Mouse (Mus musculus): Measurements from ENCODE around the gene Gm17482. TPM values are rescaled to one million over a fixed set of nuclear protein-coding genes. Genes with fewer than 3 reads are reported as not detected.

Gm17482 gene
- polyA plus RNA-seq, 1 experiment: not detected

- H3K4me1 ChIP-seq (ENCODE audit: control insufficient read depth, insufficient read depth, insufficient read length): no peaks in the 10 kb centered on the region
- H3K36me3 ChIP-seq (ENCODE audit: control insufficient read depth, insufficient read depth, low read length): no peaks in the 10 kb centered on the region
- H3K27ac ChIP-seq (ENCODE audit: insufficient read depth, low read length): no peak overlapping the region
- no peaks in the 10 kb centered on the region for H3K27me3 ChIP-seq (ENCODE audit: control insufficient read depth, insufficient read depth, low read length)
- WGBS: 81% methylated on average over 2 of the region's 2 CpGs
- TF ChIP-seq CTCF (IDR thresholded peaks at IDR 0.05; ENCODE audit: extremely low read depth, insufficient read depth, insufficient read length, insufficient replicate concordance) (no peak), POLR2A (IDR thresholded peaks at IDR 0.05; ENCODE audit: low read depth, low read length) (no peak)
- H3K4me3 ChIP-seq (ENCODE audit: extremely low read depth, insufficient read depth, insufficient read length): no peak overlapping the region
- no peak for DNase-seq (ENCODE audit: low read depth in 1 of 2, low spot score in 2 of 2)
Measured at GRCm38 (mm10) chr6:115244222-115244621, 17.1 kb downstream of the Gm17482 start.

- no peak for DNase-seq (ENCODE audit: low read depth in 1 of 2, low spot score in 2 of 2)
- H3K27me3 ChIP-seq (ENCODE audit: control insufficient read depth, insufficient read depth, low read length): no peaks in the 10 kb centered on the region
- WGBS: 89% methylated on average over 3 of the region's 3 CpGs
- no peaks in the 10 kb centered on the region for H3K4me1 ChIP-seq (ENCODE audit: control insufficient read depth, insufficient read depth, insufficient read length)
- TF ChIP-seq POLR2A (IDR thresholded peaks at IDR 0.05; ENCODE audit: low read depth, low read length) (no peak), CTCF (IDR thresholded peaks at IDR 0.05; ENCODE audit: extremely low read depth, insufficient read depth, insufficient read length, insufficient replicate concordance) (no peak)
- H3K4me3 ChIP-seq (ENCODE audit: extremely low read depth, insufficient read depth, insufficient read length): no peak overlapping the region
- H3K27ac ChIP-seq (ENCODE audit: insufficient read depth, low read length): no peak overlapping the region
- H3K36me3 ChIP-seq (ENCODE audit: control insufficient read depth, insufficient read depth, low read length): no peaks in the 10 kb centered on the region
Measured at GRCm38 (mm10) chr6:115245500-115246058, 18.4 kb downstream of the Gm17482 start.

DNA sequence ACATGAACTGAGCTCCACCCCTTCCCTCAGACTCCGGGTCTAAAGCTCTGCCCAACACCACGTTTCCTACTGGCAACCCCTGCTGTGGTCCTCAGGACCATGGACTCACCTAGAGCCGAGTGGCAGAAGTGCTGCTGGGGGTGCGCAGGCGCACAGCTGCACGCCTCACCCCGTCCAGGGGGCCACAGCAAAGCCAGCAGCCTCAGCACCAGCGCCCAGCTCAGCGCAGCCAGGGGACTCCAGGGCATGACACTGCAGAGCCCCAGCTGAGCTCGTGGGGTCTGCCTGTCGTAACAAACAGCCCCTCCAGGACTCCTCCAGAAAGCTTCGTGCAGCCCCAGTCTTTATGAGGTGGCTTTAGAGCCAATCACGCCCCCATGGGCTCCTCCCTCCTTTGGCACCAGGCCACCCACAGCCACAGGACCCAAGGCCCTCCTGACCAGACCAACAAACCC, 24.4 kb downstream of the Gm17482 start:
- no peaks in the 10 kb centered on the region for H3K36me3 ChIP-seq (ENCODE audit: control insufficient read depth, insufficient read depth, low read length)
- H3K4me1 ChIP-seq (ENCODE audit: control insufficient read depth, insufficient read depth, insufficient read length): no peaks in the 10 kb centered on the region
- TF ChIP-seq POLR2A (IDR thresholded peaks at IDR 0.05; ENCODE audit: low read depth, low read length): no peak
- TF ChIP-seq CTCF (IDR thresholded peaks at IDR 0.05; ENCODE audit: extremely low read depth, insufficient read depth, insufficient read length, insufficient replicate concordance): no peak
- no peaks in the 10 kb centered on the region for H3K27me3 ChIP-seq (ENCODE audit: control insufficient read depth, insufficient read depth, low read length)
- H3K27ac ChIP-seq (ENCODE audit: insufficient read depth, low read length): no peak overlapping the region
- no peak overlapping the region for H3K4me3 ChIP-seq (ENCODE audit: extremely low read depth, insufficient read depth, insufficient read length)
- WGBS: 26% methylated on average over 13 of the region's 13 CpGs
- DNase-seq (ENCODE audit: low read depth in 1 of 2, low spot score in 2 of 2): no peak

DNA sequence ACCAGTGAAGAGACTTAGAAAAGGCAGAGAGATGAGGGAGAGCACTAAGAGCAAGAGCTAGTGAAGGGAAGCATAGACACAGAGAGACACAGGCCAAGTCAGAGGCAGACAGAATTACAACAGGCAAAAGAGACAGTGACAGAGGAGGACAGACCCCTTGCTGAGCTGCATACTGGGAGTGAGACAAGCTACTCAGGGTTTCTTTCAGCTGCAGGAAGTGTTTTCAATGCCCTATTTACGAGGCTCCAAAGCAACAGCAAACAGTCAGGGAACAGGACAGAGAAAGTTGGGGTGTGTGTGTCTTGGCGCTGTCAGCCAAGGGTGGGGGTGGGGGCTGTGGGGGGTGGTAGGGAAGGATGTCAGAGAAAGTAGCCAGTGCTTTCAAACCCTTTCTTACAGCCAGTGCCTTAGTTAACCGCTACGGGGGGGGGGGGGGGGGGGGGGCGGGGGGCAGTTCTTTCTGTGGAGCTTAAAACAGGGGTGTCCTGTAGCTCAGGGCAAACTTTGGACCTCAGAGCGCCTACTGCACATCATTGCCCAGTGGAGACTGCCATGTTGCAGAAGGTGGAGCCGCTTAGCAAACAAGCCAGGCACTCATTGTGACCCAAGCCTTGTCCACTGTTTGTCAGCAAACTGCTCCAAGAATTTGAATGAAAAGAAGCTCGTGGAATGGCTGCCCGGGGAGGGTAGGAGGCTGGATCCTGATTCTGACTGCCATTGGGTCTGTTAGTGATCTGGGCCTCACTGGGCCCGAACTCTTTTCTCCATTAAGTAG, 25.1 kb downstream of the Gm17482 start, which contains the start of gene Timp4:
Gene Timp4 (minus strand): TSS at position 107 of the 775 bp plus-strand sequence.
- no peak within 1 kb of the TSS for H3K4me3 ChIP-seq (ENCODE audit: extremely low read depth, insufficient read depth, insufficient read length)
- WGBS: 74% methylated on average over 7 of the region's 10 CpGs

GRCm38 (mm10) chr6:115255171-115255570, 28.0 kb downstream of the Gm17482 start:
- H3K27ac ChIP-seq (ENCODE audit: insufficient read depth, low read length): no peak overlapping the region
- TF ChIP-seq CTCF (IDR thresholded peaks at IDR 0.05; ENCODE audit: extremely low read depth, insufficient read depth, insufficient read length, insufficient replicate concordance) (no peak), POLR2A (IDR thresholded peaks at IDR 0.05; ENCODE audit: low read depth, low read length) (no peak)
- no peaks in the 10 kb centered on the region for H3K36me3 ChIP-seq (ENCODE audit: control insufficient read depth, insufficient read depth, low read length)
- no peaks in the 10 kb centered on the region for H3K27me3 ChIP-seq (ENCODE audit: control insufficient read depth, insufficient read depth, low read length)
- WGBS: 84% methylated on average over 3 of the region's 3 CpGs
- H3K4me1 ChIP-seq (ENCODE audit: control insufficient read depth, insufficient read depth, insufficient read length): no peaks in the 10 kb centered on the region
- H3K4me3 ChIP-seq (ENCODE audit: extremely low read depth, insufficient read depth, insufficient read length): no peak overlapping the region
- DNase-seq (ENCODE audit: low read depth in 1 of 2, low spot score in 2 of 2): no peak

More for the DNA sequence above, 25.1 kb downstream of the Gm17482 start, which contains the start of gene Timp4:
- no peak for DNase-seq (ENCODE audit: low read depth in 1 of 2, low spot score in 2 of 2)
- Histone ChIP-seq H3K27ac (ENCODE audit: insufficient read depth, low read length) (no peak within 1 kb of the TSS), H3K36me3 (ENCODE audit: control insufficient read depth, insufficient read depth, low read length) (no peaks in the 10 kb centered on the region), H3K27me3 (ENCODE audit: control insufficient read depth, insufficient read depth, low read length) (no peaks in the 10 kb centered on the region), H3K4me1 (ENCODE audit: control insufficient read depth, insufficient read depth, insufficient read length) (no peaks in the 10 kb centered on the region)
- no peak for TF ChIP-seq CTCF (IDR thresholded peaks at IDR 0.05; ENCODE audit: extremely low read depth, insufficient read depth, insufficient read length, insufficient replicate concordance)

GRCm38 (mm10) chr6:115260507-115260906, 33.4 kb downstream of the Gm17482 start:
- WGBS: 90% methylated on average over 3 of the region's 3 CpGs
- Histone ChIP-seq H3K4me1 (ENCODE audit: control insufficient read depth, insufficient read depth, insufficient read length) (no peaks in the 10 kb centered on the region), H3K4me3 (ENCODE audit: extremely low read depth, insufficient read depth, insufficient read length) (no peak overlapping the region), H3K27ac (ENCODE audit: insufficient read depth, low read length) (no peak overlapping the region), H3K27me3 (ENCODE audit: control insufficient read depth, insufficient read depth, low read length) (no peaks in the 10 kb centered on the region), H3K36me3 (ENCODE audit: control insufficient read depth, insufficient read depth, low read length) (no peaks in the 10 kb centered on the region)
- TF ChIP-seq POLR2A (IDR thresholded peaks at IDR 0.05; ENCODE audit: low read depth, low read length) (no peak), CTCF (IDR thresholded peaks at IDR 0.05; ENCODE audit: extremely low read depth, insufficient read depth, insufficient read length, insufficient replicate concordance) (no peak)
- DNase-seq (ENCODE audit: low read depth in 1 of 2, low spot score in 2 of 2): no peak

- Histone ChIP-seq H3K4me1 (ENCODE audit: control insufficient read depth, insufficient read depth, insufficient read length) (no peaks in the 10 kb centered on the region), H3K4me3 (ENCODE audit: extremely low read depth, insufficient read depth, insufficient read length) (no peak overlapping the region), H3K27me3 (ENCODE audit: control insufficient read depth, insufficient read depth, low read length) (no peaks in the 10 kb centered on the region), H3K36me3 (ENCODE audit: control insufficient read depth, insufficient read depth, low read length) (no peaks in the 10 kb centered on the region), H3K27ac (ENCODE audit: insufficient read depth, low read length) (no peak overlapping the region)
- DNase-seq (ENCODE audit: low read depth in 1 of 2, low spot score in 2 of 2): no peak
- no peak for TF ChIP-seq CTCF (IDR thresholded peaks at IDR 0.05; ENCODE audit: extremely low read depth, insufficient read depth, insufficient read length, insufficient replicate concordance)
- 79% methylated on average over 5 of the region's 5 CpGs for WGBS
Measured at GRCm38 (mm10) chr6:115266791-115267190, 39.6 kb downstream of the Gm17482 start.

Measured in spleen, adult 2 months (tissue).